Mouse (Mus musculus) intestine, postnatal 0 days (tissue): ENCODE measurements around the gene Syt3. TPM values are rescaled to one million over a fixed set of nuclear protein-coding genes. Genes with fewer than 3 reads are reported as not detected.

Experiments
- ATAC-seq: fragments of 200-750 bp; cut with Nextera tagmentation; 2 replicates; pipeline ENCODE4 v1.8.0; 2017; ENCODE audit warnings: mild to moderate bottlenecking, moderate TSS enrichment, moderate library complexity
- H3K27ac ChIP-seq: fragments of 300-500 bp; sonication (generic); 2 replicates; pipeline ENCODE4 v1.5.1; 2014; ENCODE audit warnings: mild to moderate bottlenecking, low read depth, low read length, moderate library complexity
- H3K27me3 ChIP-seq: fragments of 300-500 bp; sonication (generic); replicated peaks from 2 replicates; pipeline ENCODE4 v1.6.1; 2014; ENCODE audit warnings: low read length, mixed read lengths; ENCODE audit not compliant: control insufficient read depth, insufficient read depth
- H3K36me3 ChIP-seq: fragments of 300-500 bp; sonication (generic); 2 replicates; pipeline ENCODE4 v1.6.1; 2014; ENCODE audit warnings: mild to moderate bottlenecking, moderate library complexity; ENCODE audit not compliant: control insufficient read depth, insufficient read depth
- H3K4me1 ChIP-seq: fragments of 300-500 bp; sonication (generic); replicated peaks from 2 replicates; pipeline ENCODE4 v1.6.1; 2014; ENCODE audit warnings: antibody characterized with exemption, low read length, mixed read lengths; ENCODE audit not compliant: control insufficient read depth, insufficient read depth
- H3K4me2 ChIP-seq: fragments of 300-500 bp; sonication (generic); replicated peaks from 2 replicates; pipeline ENCODE4 v1.6.1; 2014; ENCODE audit warnings: low read depth, mild to moderate bottlenecking, moderate library complexity
- H3K4me3 ChIP-seq: fragments of 300-500 bp; sonication (generic); 2 replicates; pipeline ENCODE4 v1.5.1; 2014; ENCODE audit warnings: low read depth, low read length
- H3K9ac ChIP-seq: fragments of 300-500 bp; sonication (generic); 2 replicates; pipeline ENCODE4 v1.6.1; 2014; ENCODE audit warnings: mild to moderate bottlenecking, low read depth, low read length
- H3K9me3 ChIP-seq: fragments of 300-500 bp; sonication (generic); 2 replicates; pipeline ENCODE4 v1.6.1; 2016; ENCODE audit warnings: mixed run types; ENCODE audit not compliant: control insufficient read depth
- CTCF ChIP-seq: sonication (generic); IDR thresholded peaks from 2 replicates; pipeline ENCODE4 v1.5.1; 2016; ENCODE audit warnings: low read depth, mild to moderate bottlenecking, control low read depth, antibody characterized with exemption, moderate library complexity
- WGBS: fragments of 180-500 bp; shearing (Covaris S2); extraction: QIAGEN DNeasy Blood & Tissue Kit; methylation state at CpG from one replicate; pipeline ENCODE4 v1.1.7; 2014; 5-methylcytosine and 5-hydroxymethylcytosine counted together
- polyA plus RNA-seq: library from polyadenylated mRNA; unstranded; fragments of >200 nt; fragmentation: Nextera tagmentation; extraction: Ambion mirVana; gene quantifications from 2 replicates; pipeline ENCODE4 v1.2.1, GENCODE M21; 2015

The Syt3 gene
- polyA plus RNA-seq, 1 experiment from 2014 or later = 0.55 TPM

- H3K4me1 ChIP-seq = no peaks in the 10 kb centered on the region
- WGBS = 83% methylated on average over 1 of the region's 1 CpGs
- peaks cover 54% of the 10 kb centered on the region for H3K27me3 ChIP-seq
Observed at GRCm38 (mm10) chr7:44440479-44440878, 56.6 kb downstream of the Syt3 start.

GRCm38 (mm10) chr7:44441180-44441579 is 57.3 kb downstream of the Syt3 start:
- H3K4me2 ChIP-seq = no peak overlapping the region
- H3K27ac ChIP-seq = no peak overlapping the region
- no peaks in the 10 kb centered on the region for H3K36me3 ChIP-seq
- 8% methylated on average over 1 of the region's 1 CpGs for WGBS
- no peaks in the 10 kb centered on the region for H3K4me1 ChIP-seq
- H3K27me3 ChIP-seq = peaks cover 60% of the 10 kb centered on the region
- TF ChIP-seq CTCF = no peak
- H3K9ac ChIP-seq = no peak overlapping the region
- no peaks in the 10 kb centered on the region for H3K9me3 ChIP-seq
- no peak for ATAC-seq
- H3K4me3 ChIP-seq = no peak overlapping the region

More at GRCm38 (mm10) chr7:44440479-44440878, 56.6 kb downstream of the Syt3 start:
- no peak overlapping the region for H3K4me2 ChIP-seq
- H3K9ac ChIP-seq = no peak overlapping the region
- no peak overlapping the region for H3K27ac ChIP-seq
- no peak for TF ChIP-seq CTCF
- H3K9me3 ChIP-seq = no peaks in the 10 kb centered on the region
- H3K4me3 ChIP-seq = no peak overlapping the region
- ATAC-seq = no peak
- no peaks in the 10 kb centered on the region for H3K36me3 ChIP-seq

GRCm38 (mm10) chr7:44441648-44442109 is 57.8 kb downstream of the Syt3 start:
- no peak for ATAC-seq
- Histone ChIP-seq H3K9me3 (no peaks in the 10 kb centered on the region), H3K27ac (no peak overlapping the region), H3K4me2 (no peak overlapping the region), H3K4me1 (no peaks in the 10 kb centered on the region), H3K9ac (no peak overlapping the region), H3K27me3 (peaks cover 64% of the 10 kb centered on the region), H3K36me3 (no peaks in the 10 kb centered on the region), H3K4me3 (no peak overlapping the region)
- WGBS = 0% methylated on average over 14 of the region's 14 CpGs
- TF ChIP-seq CTCF = no peak

- Histone ChIP-seq H3K36me3 (no peaks in the 10 kb centered on the region), H3K27me3 (peaks cover 68% of the 10 kb centered on the region)
Observed at GRCm38 (mm10) chr7:44442407-44442821, 58.5 kb downstream of the Syt3 start.

GRCm38 (mm10) chr7:44443268-44444173 is 59.6 kb downstream of the Syt3 start:
- ATAC-seq = no peak

More at GRCm38 (mm10) chr7:44442407-44442821, 58.5 kb downstream of the Syt3 start:
- no peak for TF ChIP-seq CTCF
- H3K4me3 ChIP-seq = 0 out of 2 replicates have a peak overlapping the region, but pooled peaks have one; percentile 5
- ATAC-seq = no peak
- H3K9ac ChIP-seq = no peak overlapping the region
- no peaks in the 10 kb centered on the region for H3K9me3 ChIP-seq
- WGBS = 2% methylated on average over 14 of the region's 14 CpGs
- H3K27ac ChIP-seq = no peak overlapping the region
- H3K4me1 ChIP-seq = no peaks in the 10 kb centered on the region
- H3K4me2 ChIP-seq = no peak overlapping the region

GRCm38 (mm10) chr7:44444886-44445527 is 61.1 kb downstream of the Syt3 start:
- 6% methylated on average over 29 of the region's 29 CpGs for WGBS
- no peak overlapping the region for H3K4me2 ChIP-seq

More at GRCm38 (mm10) chr7:44443268-44444173, 59.6 kb downstream of the Syt3 start:
- no peaks in the 10 kb centered on the region for H3K9me3 ChIP-seq
- peaks cover 68% of the 10 kb centered on the region for H3K27me3 ChIP-seq
- 11% methylated on average over 20 of the region's 20 CpGs for WGBS
- 0 out of 2 replicates have a peak overlapping the region, but pooled peaks have one; percentile 24 for H3K4me2 ChIP-seq
- no peak overlapping the region for H3K27ac ChIP-seq
- no peaks in the 10 kb centered on the region for H3K36me3 ChIP-seq
- no peak overlapping the region for H3K4me3 ChIP-seq
- H3K4me1 ChIP-seq = no peaks in the 10 kb centered on the region
- no peak; the same call in 1 of the 2 replicates for TF ChIP-seq CTCF
- H3K9ac ChIP-seq = no peak overlapping the region

More at GRCm38 (mm10) chr7:44444886-44445527, 61.1 kb downstream of the Syt3 start:
- ATAC-seq = no peak
- no peak for TF ChIP-seq CTCF
- no peak overlapping the region for H3K9ac ChIP-seq
- H3K36me3 ChIP-seq = no peaks in the 10 kb centered on the region
- H3K27ac ChIP-seq = no peak overlapping the region
- no peaks in the 10 kb centered on the region for H3K9me3 ChIP-seq
- H3K4me1 ChIP-seq = no peaks in the 10 kb centered on the region
- no peak overlapping the region for H3K4me3 ChIP-seq
- H3K27me3 ChIP-seq = peaks cover 64% of the 10 kb centered on the region
